8 mouse cellular contexts compared by ENCODE assay signal in the genomic region with DNA sequence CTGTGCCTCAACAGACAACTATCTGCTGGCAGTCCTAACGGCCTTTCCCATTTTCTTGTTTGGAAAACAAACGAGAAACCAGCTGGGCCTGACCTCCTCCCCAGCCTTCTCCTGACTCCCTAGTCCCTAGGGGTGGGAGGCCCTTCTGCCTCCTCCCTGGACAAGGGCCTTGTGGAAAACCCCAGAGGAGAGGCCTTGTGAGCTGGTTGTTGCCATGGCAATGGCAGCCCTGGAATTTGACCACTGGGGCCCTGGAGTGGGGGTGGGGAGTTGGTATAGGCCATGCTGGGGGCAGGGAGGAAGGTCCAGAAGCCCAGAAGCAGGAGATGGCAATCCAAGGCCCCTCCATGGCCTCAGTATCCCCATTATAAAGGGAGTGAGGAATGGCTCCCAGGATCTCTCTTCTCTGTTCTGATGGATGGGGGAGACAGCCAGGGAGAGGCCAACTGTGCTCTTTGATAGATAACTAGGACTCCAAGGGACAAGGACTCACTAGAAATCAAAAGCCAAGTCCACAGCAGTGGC. TPM values are rescaled to one million over a fixed set of nuclear protein-coding genes. Genes with fewer than 3 reads are reported as not detected.
DNase-seq lines count a peak whose midpoint lies in the region; ATAC-seq and TF ChIP-seq lines count a peak whose summit lies in the region.

No protein-coding gene starts in this region.

- H3K36me3 ChIP-seq in forebrain, embryonic 13.5 days (ENCODE audit: poor library complexity, severe bottlenecking): 0 out of 2 replicates have a peak, but pooled peaks cover 1% of the 10 kb centered on the region
- H3K36me3 ChIP-seq in kidney, embryonic 14.5 days (ENCODE audit: control insufficient read depth, insufficient read depth, low read length): peaks cover 22% of the 10 kb centered on the region

- no peaks in the 10 kb centered on the region for H3K27me3 ChIP-seq in forebrain, embryonic 13.5 days
- H3K27me3 ChIP-seq in kidney, embryonic 14.5 days (ENCODE audit: control insufficient read depth, insufficient read depth, low read length): no peaks in the 10 kb centered on the region

- whole genome bisulfite sequencing in forebrain, embryonic 13.5 days: 0% methylated on average over 2 of the region's 2 CpGs
- WGBS in kidney, embryonic 14.5 days: 5% methylated on average over 2 of the region's 2 CpGs

- ATAC-seq in forebrain, embryonic 13.5 days: no peak
- peak; percentile 56; the same call in 1 of the 2 replicates for ATAC-seq in kidney, embryonic 14.5 days (ENCODE audit: low FRiP score, low TSS enrichment)

- 0 out of 2 replicates have a peak overlapping the region, but pooled peaks have one; percentile 0 for H3K9ac ChIP-seq in forebrain, embryonic 13.5 days
- H3K9ac ChIP-seq in kidney, embryonic 14.5 days (ENCODE audit: low read depth, low read length): no peak overlapping the region

- peak overlapping the region; percentile 67; the same call in 1 of the 2 replicates for H3K27ac ChIP-seq in layer of hippocampus, adult 2 months
- peak overlapping the region; percentile 4 for H3K27ac ChIP-seq in forebrain, embryonic 13.5 days
- peak overlapping the region; percentile 59 for H3K27ac ChIP-seq in kidney, embryonic 14.5 days (ENCODE audit: low read depth, low read length)

- H3K4me3 ChIP-seq in layer of hippocampus, adult 2 months: no peak overlapping the region
- H3K4me3 ChIP-seq in forebrain, embryonic 13.5 days: no peak overlapping the region
- no peak overlapping the region for H3K4me3 ChIP-seq in kidney, embryonic 14.5 days (ENCODE audit: low read length)

- no peaks in the 10 kb centered on the region for H3K9me3 ChIP-seq in forebrain, embryonic 13.5 days (replicated peaks)
- H3K9me3 ChIP-seq in kidney, embryonic 14.5 days (ENCODE audit: control insufficient read depth, low read length): no peaks in the 10 kb centered on the region

- no peak overlapping the region; the same call in 1 of the 2 replicates for H3K4me2 ChIP-seq in forebrain, embryonic 13.5 days
- 0 out of 2 replicates have a peak overlapping the region, but pooled peaks have one; percentile 9 for H3K4me2 ChIP-seq in kidney, embryonic 14.5 days (replicated peaks; ENCODE audit: low read depth, low read length)

- no peak for DNase-seq in layer of hippocampus, adult 2 months (ENCODE audit: low spot score in 2 of 2)
- DNase-seq in layer of hippocampus, adult 9-11 months: no peak
- peak; percentile 55 to 82 for DNase-seq in lung, postnatal 4 days
- DNase-seq in thymus, postnatal 14 days: no peak
- DNase-seq in cerebellum, postnatal 4 days (ENCODE audit: low spot score in 2 of 2): no peak
- DNase-seq in left cerebral cortex, adult 11 months (ENCODE audit: low spot score): no peak

- no peak for TF ChIP-seq CTCF in layer of hippocampus, adult 2 months (conservative IDR thresholded peaks at IDR 0.05)

- H3K4me1 ChIP-seq in forebrain, embryonic 13.5 days: peaks cover 27% of the 10 kb centered on the region
- H3K4me1 ChIP-seq in kidney, embryonic 14.5 days (ENCODE audit: control insufficient read depth, insufficient read depth, low read length): peaks cover 67% of the 10 kb centered on the region

RNA-seq across cellular contexts. Expression of gene Arhgef17, which starts 20.6 kb away (rescaled TPM):
- 100 to 1,000 TPM; 163 to 171 TPM for total RNA-seq in layer of hippocampus, adult 2 months (2021)
- 4.4 and 4.7 TPM in 2 replicates for polyA plus RNA-seq in forebrain, embryonic 13.5 days (2015; fragmentation: Nextera tagmentation; extraction: Ambion mirVana)
- polyA plus RNA-seq in kidney, embryonic 14.5 days (2014; fragmentation: Nextera tagmentation; extraction: Ambion mirVana): 11.6 and 15.5 TPM in 2 replicates

RNA-seq across cellular contexts. Expression of gene Relt, which starts 48.1 kb away (rescaled TPM):
- 10 to 100 TPM; 11.2 to 13.2 TPM for total RNA-seq in layer of hippocampus, adult 2 months (2021)
- 2.4 and 3.1 TPM in 2 replicates for polyA plus RNA-seq in forebrain, embryonic 13.5 days (2015; fragmentation: Nextera tagmentation; extraction: Ambion mirVana)
- 2.8 and 3.1 TPM in 2 replicates for polyA plus RNA-seq in kidney, embryonic 14.5 days (2014; fragmentation: Nextera tagmentation; extraction: Ambion mirVana)

Comparison
In these comparisons a context has a peak if more than half of its experiments do, and no peak if none do; other contexts are left out.
1. DNase-seq: peak in lung, postnatal 4 days (2 of 2); none in layer of hippocampus, adult 2 months (0 of 2), layer of hippocampus, adult 9-11 months (single experiment), thymus, postnatal 14 days (single experiment), cerebellum, postnatal 4 days (0 of 2) and left cerebral cortex, adult 11 months (single experiment).
2. H3K27ac ChIP-seq: peak in every context shown above with its lines; median percentile 67 in layer of hippocampus, adult 2 months; 59 in kidney, embryonic 14.5 days; 4 in forebrain, embryonic 13.5 days.